Mouse (Mus musculus) spleen, adult 12 weeks (tissue): ENCODE measurements at regions not wholly inside any gene's neighbourhood (a gene's known extent, or its start where the extent isn't known, plus 50 kb on each side); places are given as distances from the start of the nearest gene placed in this dataset.
A peak's percentile ranks its signal among the peaks of the same experiment; 100 is the strongest.
"Not testable (repeated sequence)": the region's sequence is repeated elsewhere in the genome, so short reads cannot be mapped to it uniquely, and the experiment has no call there.

Experiments used
- DNase-seq: peaks from one replicate; pipeline ENCODE4 v3.0.0; 2022; ENCODE audit warnings: low spot score

DNA sequence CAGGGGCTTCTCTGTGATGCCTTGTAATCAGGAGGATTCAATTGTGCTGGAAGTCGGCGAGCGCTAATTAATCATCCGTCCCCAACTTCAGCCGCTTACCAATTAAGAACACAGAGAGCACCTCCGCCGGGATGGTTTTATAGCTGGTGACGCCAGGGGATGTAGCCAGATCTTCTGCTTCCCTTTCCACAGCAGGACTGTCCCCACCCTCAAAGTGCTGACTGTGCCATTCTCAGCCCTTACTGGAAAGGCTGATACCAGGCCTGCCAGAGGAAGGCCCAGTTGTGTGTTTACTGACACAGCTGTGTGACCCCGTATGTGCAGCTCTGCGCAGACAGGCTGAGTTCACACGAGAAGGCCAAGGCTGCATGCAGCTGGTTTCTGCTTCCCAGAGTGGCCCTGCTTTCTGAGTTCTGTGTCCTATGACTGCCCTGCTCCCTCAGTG lies 59.9 kb upstream of the Bend4 start:
- DNase-seq: no peak

- not testable (repeated sequence) for DNase-seq
These were observed 62.6 kb upstream of the Bend4 start for GRCm38 (mm10) chr5:67490709-67491108.

GRCm38 (mm10) chr5:67492893-67493302 lies 64.8 kb upstream of the Bend4 start:
- no peak for DNase-seq

DNA sequence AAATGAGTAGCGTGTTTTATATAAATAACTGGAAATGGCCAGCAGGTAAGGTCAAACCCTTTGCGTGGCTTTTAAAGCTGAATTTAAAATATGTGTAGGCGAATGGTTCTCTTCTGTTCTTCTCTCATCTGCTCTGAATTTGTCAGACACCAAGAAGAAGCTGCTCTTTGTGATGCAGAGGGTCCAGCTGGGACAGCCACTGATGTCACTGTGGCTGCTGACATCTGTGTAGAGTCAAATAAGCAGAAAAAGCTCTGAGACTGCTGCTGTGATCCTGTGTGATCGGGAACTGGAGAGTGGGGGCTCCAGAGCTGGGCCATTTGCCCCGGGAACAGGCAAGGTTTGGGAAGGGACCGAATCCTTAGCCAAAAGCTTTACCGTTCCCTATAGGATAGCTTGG lies 68.6 kb upstream of the Bend4 start:
- no peak for DNase-seq

- DNase-seq: no peak
These were observed 87.4 kb upstream of the Shisa3 start for GRCm38 (mm10) chr5:67520251-67520650.

DNA sequence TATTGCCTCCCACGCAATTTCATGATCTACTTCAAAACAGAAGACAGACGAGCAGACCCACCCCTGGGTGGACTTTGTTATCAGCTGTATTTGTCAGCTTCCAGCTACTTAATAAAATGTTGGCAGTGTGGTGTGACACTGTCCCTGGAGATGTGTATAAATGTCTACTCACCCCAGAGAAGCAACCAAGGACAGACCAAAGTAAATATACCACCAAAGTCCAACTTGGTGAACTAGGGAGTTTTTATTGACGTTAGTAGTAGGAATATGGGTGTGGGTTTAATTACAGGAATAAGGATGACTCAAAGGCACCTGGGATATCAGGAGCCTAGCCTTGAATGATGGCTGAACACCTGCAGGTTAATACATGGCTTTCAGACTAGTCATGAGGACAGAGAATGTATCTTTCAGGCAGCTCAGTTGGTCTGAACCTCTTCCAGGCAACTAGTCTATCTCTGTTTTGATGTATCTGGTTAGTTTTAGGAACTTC lies 86.2 kb upstream of the Shisa3 start:
- DNase-seq: no peak

GRCm38 (mm10) chr5:67530149-67530548 lies 77.5 kb upstream of the Shisa3 start:
- DNase-seq: no peak

- DNase-seq: no peak
These were observed 76.7 kb upstream of the Shisa3 start for GRCm38 (mm10) chr5:67530957-67531356.

DNA sequence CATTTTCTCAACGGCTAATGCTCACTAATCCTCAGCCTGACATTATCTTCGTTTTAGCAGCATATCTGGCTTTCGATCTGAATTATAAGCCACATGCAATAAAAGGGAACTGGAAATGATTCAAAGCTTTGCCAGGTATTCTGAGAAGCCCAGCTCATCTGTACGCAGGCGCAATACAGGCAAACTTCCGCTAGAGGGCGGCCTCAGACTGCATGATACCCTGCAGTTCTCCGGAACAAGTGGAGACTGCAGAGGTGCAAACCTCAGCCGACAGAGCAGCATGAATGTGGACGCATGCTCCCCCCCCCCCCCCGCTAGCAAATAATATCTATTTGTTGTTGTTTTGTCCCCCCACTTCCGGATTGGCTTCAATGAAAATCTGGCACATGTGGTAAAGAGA lies 75.3 kb upstream of the Shisa3 start:
- DNase-seq: peak; percentile 53

DNA sequence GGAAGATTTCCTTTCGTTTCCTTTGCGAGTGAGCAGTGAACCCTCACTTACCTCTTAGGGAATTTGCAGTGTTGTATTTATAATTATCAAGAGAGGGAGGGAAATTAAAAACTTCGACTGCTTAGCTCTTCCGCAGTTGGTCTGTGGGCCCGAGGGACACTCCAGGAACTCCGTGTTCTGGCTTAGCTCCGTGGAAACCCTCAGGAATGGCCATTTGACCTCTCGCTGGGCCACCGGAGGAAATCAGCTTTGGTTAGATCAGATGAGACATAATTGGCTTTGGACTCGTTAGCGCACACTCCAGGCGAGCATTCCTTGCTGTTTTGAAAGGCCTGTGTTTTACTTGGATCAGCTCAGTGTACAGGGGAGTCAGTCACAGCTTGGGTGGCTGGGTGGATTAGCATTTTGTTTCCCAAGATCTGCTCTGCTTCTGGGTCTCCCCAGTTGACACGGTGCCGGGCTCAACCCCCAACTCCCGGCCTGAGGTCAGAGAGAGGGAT lies 74.9 kb upstream of the Shisa3 start:
- DNase-seq: no peak

- DNase-seq: no peak
These were observed 73.6 kb upstream of the Shisa3 start for GRCm38 (mm10) chr5:67534056-67534455.

- DNase-seq: no peak
These were observed 69.7 kb upstream of the Shisa3 start for GRCm38 (mm10) chr5:67537990-67538389.

DNA sequence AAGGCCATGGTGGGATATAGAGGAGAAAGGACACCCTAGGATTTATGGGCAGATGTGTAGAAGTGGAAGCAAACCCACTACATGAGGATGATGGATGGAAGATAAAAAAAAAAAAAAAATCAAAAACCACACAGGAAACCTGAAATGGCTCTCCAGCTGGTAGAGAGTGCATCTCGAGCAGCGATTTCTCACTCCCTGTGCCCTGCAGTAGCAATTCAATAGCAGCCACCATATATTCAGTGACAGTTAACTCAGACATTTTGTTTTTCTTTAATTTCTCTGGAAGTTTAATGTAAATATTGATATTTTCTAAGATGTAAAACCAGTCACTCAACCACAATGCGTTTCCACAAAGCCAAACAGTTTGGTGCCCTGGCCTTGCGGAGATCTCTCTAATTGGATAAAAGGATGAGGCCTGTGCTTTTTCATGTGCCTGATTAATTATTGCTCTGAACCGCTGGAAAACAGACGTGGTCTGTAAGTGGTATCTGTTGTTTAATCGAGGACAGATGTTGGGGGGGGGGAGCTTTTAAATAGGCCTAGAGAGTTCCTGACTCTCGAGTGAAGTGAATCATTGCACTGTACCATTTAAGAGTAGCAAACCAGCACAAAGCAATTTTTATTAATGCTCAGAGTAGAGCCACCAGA lies 68.0 kb upstream of the Shisa3 start:
- no peak for DNase-seq

- no peak for DNase-seq
These were observed 65.8 kb upstream of the Shisa3 start for GRCm38 (mm10) chr5:67541867-67542266.

- no peak for DNase-seq
These were observed 63.6 kb upstream of the Shisa3 start for GRCm38 (mm10) chr5:67544028-67544589.

- no peak for DNase-seq
These were observed 57.4 kb upstream of the Shisa3 start for GRCm38 (mm10) chr5:67550257-67550656.

DNA sequence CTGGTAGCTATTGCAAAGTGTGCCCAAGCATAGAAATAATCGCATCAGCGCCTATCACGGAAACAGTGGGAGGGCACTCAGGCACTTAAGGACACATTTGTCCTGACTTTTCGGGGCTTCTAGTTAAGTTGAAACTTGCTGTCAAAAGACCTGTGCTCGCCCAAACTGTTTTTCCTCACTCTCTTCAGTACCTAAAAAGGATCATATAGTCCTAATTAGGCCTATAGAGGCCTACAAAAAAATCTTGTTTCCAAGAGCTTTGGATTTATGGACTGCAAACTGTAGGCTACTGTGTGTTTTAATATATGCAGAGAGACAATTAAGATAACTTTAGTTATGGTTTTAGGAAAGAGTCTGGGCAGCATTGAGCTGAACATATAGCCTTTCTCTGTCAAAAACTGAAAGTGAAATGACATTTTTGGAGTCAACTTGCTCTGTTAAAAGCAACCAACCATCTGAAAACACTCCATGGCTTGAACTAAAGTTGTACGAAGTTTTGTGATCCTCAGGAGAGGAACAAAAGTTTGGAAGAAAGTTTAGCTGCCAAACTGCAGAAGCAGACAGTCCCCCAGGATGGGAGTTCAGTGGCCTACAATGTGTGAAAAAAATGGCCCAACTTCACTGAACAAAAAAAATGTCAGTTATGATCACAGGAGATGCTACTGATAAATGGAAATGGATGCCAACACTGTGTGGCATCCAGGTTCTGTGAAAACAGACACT lies 55.9 kb upstream of the Shisa3 start:
- no peak for DNase-seq

DNA sequence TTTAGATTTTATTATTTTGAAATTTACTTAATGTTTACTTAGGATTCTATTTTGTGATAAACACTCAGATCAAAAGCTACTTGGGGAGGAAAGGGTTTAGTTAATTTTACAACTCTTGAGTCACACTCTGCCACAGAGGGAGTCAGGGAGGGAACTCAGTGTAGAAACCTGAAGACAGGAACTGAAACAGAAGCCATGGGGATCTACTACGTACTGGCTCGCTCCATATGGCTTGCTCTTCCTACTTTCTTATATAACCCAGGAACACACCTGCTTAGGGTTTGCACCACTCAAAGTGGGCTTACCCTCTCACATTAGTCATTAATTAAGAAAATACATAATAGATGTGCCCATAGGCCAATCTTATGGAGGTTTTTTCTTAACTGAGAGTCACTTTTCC lies 54.8 kb upstream of the Shisa3 start:
- DNase-seq: no peak
